Mouse (Mus musculus): Measurements from ENCODE around the gene Ifitm5. TPM values are rescaled to one million over a fixed set of nuclear protein-coding genes. Genes with fewer than 3 reads are reported as not detected.

Ifitm5 gene
- polyA plus RNA-seq (2014; fragmentation: Illumina TruSeq; extraction: RNeasy Lipid Tissue Mini Kit (QIAGEN cat#74804); ENCODE audit: low read depth, low replicate concordance): 0.92 TPM

DNA sequence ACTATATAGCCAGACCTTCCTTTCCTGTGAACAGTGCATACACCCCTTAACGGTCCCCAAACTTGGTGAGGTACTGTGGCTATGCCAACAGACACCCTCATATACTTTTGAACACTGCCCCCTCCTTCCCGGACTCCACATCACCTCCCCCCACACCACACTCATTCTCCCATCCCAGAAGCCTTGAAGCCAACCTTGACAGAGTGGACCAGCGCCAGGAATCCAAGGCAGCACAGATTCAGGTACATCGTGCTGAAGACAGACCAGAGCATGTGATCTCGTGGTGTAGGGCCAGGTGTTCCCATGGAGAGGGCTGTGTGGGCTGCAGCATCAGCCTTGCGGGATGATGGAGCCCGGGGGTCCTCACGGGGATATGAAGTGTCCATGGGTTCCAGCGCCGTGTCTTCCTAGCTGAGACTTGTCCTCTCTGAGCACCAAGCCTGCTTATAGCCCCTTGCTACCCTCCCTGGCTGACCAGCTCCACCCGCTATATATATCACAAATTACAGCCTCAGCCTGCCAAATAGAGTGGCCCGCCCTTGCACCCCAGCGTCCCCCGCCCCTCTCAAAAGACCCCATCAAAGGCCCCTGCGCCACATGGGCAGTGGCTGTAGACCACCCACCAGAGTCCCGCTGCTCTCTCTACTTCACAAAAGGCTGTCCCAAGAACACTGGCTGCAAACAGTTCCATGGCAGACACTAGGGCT is at the start of gene Ifitm5:
Gene Ifitm5 (minus strand): TSS at position 468 of the 707 bp plus-strand sequence.

DNA sequence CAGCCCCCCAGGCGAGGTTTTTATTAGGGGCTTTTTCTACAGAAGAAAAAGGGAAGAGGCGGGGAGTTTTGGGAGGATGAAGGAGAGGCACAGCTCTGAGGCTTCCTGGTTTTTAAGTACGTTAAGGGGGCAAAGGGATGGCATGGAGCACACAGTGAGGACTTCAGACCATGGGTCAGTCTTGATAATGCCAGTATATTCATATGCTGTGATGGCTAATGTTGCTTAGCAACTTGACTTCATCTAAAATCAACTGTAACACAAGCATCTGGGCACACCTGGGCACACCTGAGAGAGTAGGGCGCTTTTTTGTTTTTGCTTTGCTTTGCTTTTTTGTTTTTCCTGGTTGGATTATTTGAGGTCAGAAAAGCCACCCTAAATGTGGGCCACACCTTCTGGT is 16.8 kb upstream of the Ifitm5 start, which contains the start of gene Ifitm1:
Gene Ifitm1 (plus strand): TSS at position 301 of the 400 bp plus-strand sequence.

DNA sequence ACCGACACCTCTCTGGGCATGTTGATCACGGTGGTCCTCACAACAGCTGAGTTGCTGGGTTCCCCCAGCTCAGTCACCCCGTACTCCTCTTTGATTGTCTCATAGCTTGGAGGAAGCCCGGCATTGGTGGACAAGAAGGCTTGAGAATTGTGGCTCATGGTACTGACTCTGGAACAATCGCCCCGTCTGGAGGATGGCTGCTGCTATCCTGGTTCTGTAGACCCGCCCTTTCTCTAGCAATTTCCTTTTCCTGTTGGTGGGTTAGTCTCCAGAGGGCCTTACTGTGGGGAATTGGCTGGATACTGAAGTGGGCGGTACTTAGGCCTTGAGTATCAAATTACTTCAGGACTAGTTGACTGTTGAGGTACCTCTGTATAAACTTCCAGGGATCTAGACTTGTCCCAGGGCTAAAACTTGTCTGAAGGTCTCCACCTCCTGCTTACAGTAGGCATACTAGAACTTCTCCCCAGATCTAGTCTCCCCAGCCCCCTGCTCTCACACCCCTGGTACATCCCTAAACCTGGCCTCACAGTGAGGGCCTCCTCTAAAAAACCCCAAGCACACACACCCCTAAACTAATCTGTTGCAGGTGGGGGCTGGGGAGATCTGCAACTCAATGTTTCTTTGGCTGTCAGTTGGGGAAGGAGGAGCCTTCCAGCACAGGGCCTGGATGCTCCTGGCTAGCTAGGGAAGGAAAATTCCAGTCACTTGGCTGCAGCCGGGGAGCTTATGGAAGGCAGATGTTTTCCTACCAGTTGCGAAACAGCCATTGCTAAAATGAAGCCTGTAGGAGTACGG is 5.9 kb upstream of the Ifitm5 start, which contains the start of the genes Gm45717 and Ifitm2:
Gene Gm45717 (minus strand): TSS at position 180 of the 798 bp plus-strand sequence.
Gene Ifitm2 (minus strand): TSS at position 230 of the 798 bp plus-strand sequence.

DNA sequence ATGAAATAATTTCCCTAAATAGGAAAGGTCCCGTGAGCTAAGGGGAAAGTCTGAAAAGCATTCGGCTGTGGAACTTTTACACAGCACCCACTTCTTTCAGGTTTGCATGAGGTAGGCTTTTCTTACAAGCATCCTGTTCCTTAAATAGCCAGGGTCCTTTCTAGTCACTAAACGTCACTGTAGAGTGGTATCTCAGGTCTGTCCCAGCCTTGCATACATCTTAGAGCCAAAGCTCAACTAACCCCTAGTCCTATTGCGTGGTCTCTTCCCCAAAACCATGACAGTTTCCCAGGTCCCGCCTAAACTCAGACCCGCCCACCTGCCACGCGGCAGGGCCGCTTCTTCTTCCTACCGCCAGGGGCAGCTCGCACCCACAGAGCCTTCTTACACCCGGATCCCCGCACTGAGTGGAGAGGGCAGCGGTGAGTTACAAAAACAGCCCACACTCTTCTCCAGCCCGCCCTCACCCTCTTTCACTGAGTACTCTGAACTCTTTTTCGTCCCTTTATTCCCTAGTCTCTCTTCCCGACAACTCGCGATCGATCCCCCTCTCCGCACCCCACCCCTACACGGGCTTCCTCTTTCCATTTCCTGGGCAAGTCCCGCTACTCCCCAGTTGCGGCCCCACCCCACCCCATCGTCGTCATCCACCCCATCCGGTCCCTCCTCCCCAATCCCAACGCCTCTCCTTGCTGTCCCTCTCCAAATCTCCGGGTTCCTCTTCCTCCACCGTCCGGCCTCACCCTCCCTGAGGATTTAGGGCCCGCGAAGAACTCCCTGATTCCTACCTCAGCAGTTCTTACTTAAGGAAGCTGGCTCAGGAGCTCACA is 8.7 kb downstream of the Ifitm5 start, which contains the start of gene Pgghg:
Gene Pgghg (plus strand): TSS at position 170 of the 830 bp plus-strand sequence.

DNA sequence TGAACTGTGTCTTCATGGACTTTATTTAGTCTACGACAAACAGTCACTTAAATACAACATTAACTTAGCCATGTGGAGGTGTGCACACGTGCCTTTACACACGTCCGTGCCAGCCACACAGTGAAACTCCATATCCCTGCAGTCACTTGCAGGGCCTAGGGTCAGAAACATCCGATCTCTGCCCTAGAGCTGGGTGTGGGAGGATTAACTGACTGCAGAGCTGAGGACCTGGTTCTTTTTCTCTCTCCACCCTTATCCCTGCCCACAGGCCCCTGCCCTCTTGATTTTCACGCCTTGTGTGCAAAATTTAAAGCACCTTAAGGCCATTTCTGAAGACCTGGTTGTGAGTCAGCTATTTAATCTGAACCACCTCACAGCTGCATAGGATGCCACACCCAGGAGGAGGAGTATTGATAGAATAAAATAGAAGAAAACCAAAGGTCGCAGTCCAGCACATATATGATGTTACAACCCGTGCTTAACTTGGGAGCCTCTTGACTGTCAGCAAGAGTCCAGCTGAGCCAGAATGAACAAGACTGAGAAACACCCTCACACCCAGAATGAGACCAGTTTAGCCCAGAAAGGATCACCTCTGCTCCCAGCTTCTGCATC is 29.6 kb downstream of the Ifitm5 start, which contains the start of gene Nlrp6:
Gene Nlrp6 (plus strand): TSS at position 485 of the 612 bp plus-strand sequence.

DNA sequence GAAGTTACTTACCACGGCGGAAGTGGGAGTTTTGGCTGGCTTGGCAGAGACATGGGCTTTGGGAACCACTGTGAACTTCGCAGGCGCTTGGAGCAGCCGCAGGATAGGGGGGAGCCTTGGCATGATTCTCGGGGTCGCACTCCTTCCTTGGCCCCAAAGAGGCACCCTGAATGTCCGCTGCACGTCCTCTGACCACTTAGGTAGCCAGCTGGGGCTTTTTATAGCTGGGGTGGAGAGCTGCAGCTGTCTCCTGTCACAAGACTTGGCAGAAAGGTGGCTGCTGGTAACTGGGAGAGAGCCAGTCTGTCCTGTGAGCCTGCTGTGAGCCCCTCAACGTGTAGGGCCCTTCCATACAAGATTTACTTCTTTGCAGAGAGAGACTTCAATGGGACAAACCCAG is 49.9 kb downstream of the Ifitm5 start, which contains the start of gene Cox8b:
Gene Cox8b (minus strand): TSS at position 227 of the 400 bp plus-strand sequence.

Other genes starting within 250 kb of the Ifitm5 start
- 21.8 TPM for gene Cyp2e1, start 186.6 kb downstream of the Ifitm5 start, polyA plus RNA-seq (2014; fragmentation: Illumina TruSeq; extraction: RNeasy Lipid Tissue Mini Kit (QIAGEN cat#74804); ENCODE audit: low read depth, low replicate concordance)
- not detected for gene Syce1, start 162.4 kb downstream of the Ifitm5 start, polyA plus RNA-seq (2014; fragmentation: Illumina TruSeq; extraction: RNeasy Lipid Tissue Mini Kit (QIAGEN cat#74804); ENCODE audit: low read depth, low replicate concordance)
- gene Zfp941, start 128.1 kb downstream of the Ifitm5 start, polyA plus RNA-seq (2014; fragmentation: Illumina TruSeq; extraction: RNeasy Lipid Tissue Mini Kit (QIAGEN cat#74804); ENCODE audit: low read depth, low replicate concordance): 0.18 TPM
- 1.8 TPM for gene Urah, start 115.3 kb downstream of the Ifitm5 start, polyA plus RNA-seq (2014; fragmentation: Illumina TruSeq; extraction: RNeasy Lipid Tissue Mini Kit (QIAGEN cat#74804); ENCODE audit: low read depth, low replicate concordance)
- 35.3 TPM for gene Scgb1c1, start 104.7 kb downstream of the Ifitm5 start, polyA plus RNA-seq (2014; fragmentation: Illumina TruSeq; extraction: RNeasy Lipid Tissue Mini Kit (QIAGEN cat#74804); ENCODE audit: low read depth, low replicate concordance)
- not detected for gene Odf3, start 102.5 kb downstream of the Ifitm5 start, polyA plus RNA-seq (2014; fragmentation: Illumina TruSeq; extraction: RNeasy Lipid Tissue Mini Kit (QIAGEN cat#74804); ENCODE audit: low read depth, low replicate concordance)
- not detected for gene Gm45785, start 94.0 kb downstream of the Ifitm5 start, polyA plus RNA-seq (2014; fragmentation: Illumina TruSeq; extraction: RNeasy Lipid Tissue Mini Kit (QIAGEN cat#74804); ENCODE audit: low read depth, low replicate concordance)
- 22.6 TPM for gene Ric8a, start 93.3 kb downstream of the Ifitm5 start, polyA plus RNA-seq (2014; fragmentation: Illumina TruSeq; extraction: RNeasy Lipid Tissue Mini Kit (QIAGEN cat#74804); ENCODE audit: low read depth, low replicate concordance)
- 12.4 TPM for gene Bet1l, start 92.7 kb downstream of the Ifitm5 start, polyA plus RNA-seq (2014; fragmentation: Illumina TruSeq; extraction: RNeasy Lipid Tissue Mini Kit (QIAGEN cat#74804); ENCODE audit: low read depth, low replicate concordance)
- 93.8 TPM for gene Psmd13, start 68.3 kb downstream of the Ifitm5 start, polyA plus RNA-seq (2014; fragmentation: Illumina TruSeq; extraction: RNeasy Lipid Tissue Mini Kit (QIAGEN cat#74804); ENCODE audit: low read depth, low replicate concordance)
- 77.7 TPM for gene Sirt3, start 68.0 kb downstream of the Ifitm5 start, polyA plus RNA-seq (2014; fragmentation: Illumina TruSeq; extraction: RNeasy Lipid Tissue Mini Kit (QIAGEN cat#74804); ENCODE audit: low read depth, low replicate concordance)
- gene Cox8b, start 49.8 kb downstream of the Ifitm5 start, polyA plus RNA-seq (2014; fragmentation: Illumina TruSeq; extraction: RNeasy Lipid Tissue Mini Kit (QIAGEN cat#74804); ENCODE audit: low read depth, low replicate concordance): 3,602 TPM
- not detected for gene Nlrp6, start 29.4 kb downstream of the Ifitm5 start, polyA plus RNA-seq (2014; fragmentation: Illumina TruSeq; extraction: RNeasy Lipid Tissue Mini Kit (QIAGEN cat#74804); ENCODE audit: low read depth, low replicate concordance)
- 6.1 TPM for gene Pgghg, start 8.9 kb downstream of the Ifitm5 start, polyA plus RNA-seq (2014; fragmentation: Illumina TruSeq; extraction: RNeasy Lipid Tissue Mini Kit (QIAGEN cat#74804); ENCODE audit: low read depth, low replicate concordance)
- not detected for gene Gm45717, start 5.6 kb upstream of the Ifitm5 start, polyA plus RNA-seq (2014; fragmentation: Illumina TruSeq; extraction: RNeasy Lipid Tissue Mini Kit (QIAGEN cat#74804); ENCODE audit: low read depth, low replicate concordance)
- 168 TPM for gene Ifitm2, start 5.7 kb upstream of the Ifitm5 start, polyA plus RNA-seq (2014; fragmentation: Illumina TruSeq; extraction: RNeasy Lipid Tissue Mini Kit (QIAGEN cat#74804); ENCODE audit: low read depth, low replicate concordance)
- gene Ifitm1, start 16.9 kb upstream of the Ifitm5 start, polyA plus RNA-seq (2014; fragmentation: Illumina TruSeq; extraction: RNeasy Lipid Tissue Mini Kit (QIAGEN cat#74804); ENCODE audit: low read depth, low replicate concordance): 10.8 TPM
- 220 TPM for gene Ifitm3, start 60.5 kb upstream of the Ifitm5 start, polyA plus RNA-seq (2014; fragmentation: Illumina TruSeq; extraction: RNeasy Lipid Tissue Mini Kit (QIAGEN cat#74804); ENCODE audit: low read depth, low replicate concordance)
- 0.84 TPM for gene Ifitm6, start 67.6 kb upstream of the Ifitm5 start, polyA plus RNA-seq (2014; fragmentation: Illumina TruSeq; extraction: RNeasy Lipid Tissue Mini Kit (QIAGEN cat#74804); ENCODE audit: low read depth, low replicate concordance)
- gene Gm17387, start 78.8 kb upstream of the Ifitm5 start, polyA plus RNA-seq (2014; fragmentation: Illumina TruSeq; extraction: RNeasy Lipid Tissue Mini Kit (QIAGEN cat#74804); ENCODE audit: low read depth, low replicate concordance): not detected
- not detected for gene B4galnt4, start 110.8 kb upstream of the Ifitm5 start, polyA plus RNA-seq (2014; fragmentation: Illumina TruSeq; extraction: RNeasy Lipid Tissue Mini Kit (QIAGEN cat#74804); ENCODE audit: low read depth, low replicate concordance)
- not detected for gene Pkp3, start 127.9 kb upstream of the Ifitm5 start, polyA plus RNA-seq (2014; fragmentation: Illumina TruSeq; extraction: RNeasy Lipid Tissue Mini Kit (QIAGEN cat#74804); ENCODE audit: low read depth, low replicate concordance)
- 8.4 TPM for gene Sigirr, start 150.3 kb upstream of the Ifitm5 start, polyA plus RNA-seq (2014; fragmentation: Illumina TruSeq; extraction: RNeasy Lipid Tissue Mini Kit (QIAGEN cat#74804); ENCODE audit: low read depth, low replicate concordance)
- not detected for gene Ano9, start 167.5 kb upstream of the Ifitm5 start, polyA plus RNA-seq (2014; fragmentation: Illumina TruSeq; extraction: RNeasy Lipid Tissue Mini Kit (QIAGEN cat#74804); ENCODE audit: low read depth, low replicate concordance)
- gene Ptdss2, start 172.1 kb upstream of the Ifitm5 start, polyA plus RNA-seq (2014; fragmentation: Illumina TruSeq; extraction: RNeasy Lipid Tissue Mini Kit (QIAGEN cat#74804); ENCODE audit: low read depth, low replicate concordance): 29.2 TPM
- 69.3 TPM for gene Rnh1, start 222.6 kb upstream of the Ifitm5 start, polyA plus RNA-seq (2014; fragmentation: Illumina TruSeq; extraction: RNeasy Lipid Tissue Mini Kit (QIAGEN cat#74804); ENCODE audit: low read depth, low replicate concordance)
- gene Hras, start 243.7 kb upstream of the Ifitm5 start, polyA plus RNA-seq (2014; fragmentation: Illumina TruSeq; extraction: RNeasy Lipid Tissue Mini Kit (QIAGEN cat#74804); ENCODE audit: low read depth, low replicate concordance): 59.1 TPM
- 2.6 TPM for gene Lrrc56, start 243.9 kb upstream of the Ifitm5 start, polyA plus RNA-seq (2014; fragmentation: Illumina TruSeq; extraction: RNeasy Lipid Tissue Mini Kit (QIAGEN cat#74804); ENCODE audit: low read depth, low replicate concordance)

Data from heart, adult 10 weeks (tissue).